Mouse (Mus musculus) activated CD4-positive, CD25-positive, alpha-beta regulatory T cell (primary cell): ENCODE measurements around the gene Lzic. TPM values are rescaled to one million over a fixed set of nuclear protein-coding genes. Genes with fewer than 3 reads are reported as not detected.

ENCODE experiments used
- polyA plus RNA-seq, 2 experiments: library from polyadenylated mRNA; unstranded; fragments of 100-300 nt; shearing (Covaris generic); gene quantifications; one replicate each; pipeline ENCODE4 v1.2.1; 2017

Lzic gene
- 10 to 100 TPM; 29.6 to 33.4 TPM for polyA plus RNA-seq

GRCm38 (mm10) chr4:149485053-149485824 is at the start of gene Lzic, which contains the start of gene Nmnat1:
Gene Lzic (plus strand): TSS chr4:149485229.
Gene Nmnat1 (minus strand): TSS chr4:149485202.

DNA sequence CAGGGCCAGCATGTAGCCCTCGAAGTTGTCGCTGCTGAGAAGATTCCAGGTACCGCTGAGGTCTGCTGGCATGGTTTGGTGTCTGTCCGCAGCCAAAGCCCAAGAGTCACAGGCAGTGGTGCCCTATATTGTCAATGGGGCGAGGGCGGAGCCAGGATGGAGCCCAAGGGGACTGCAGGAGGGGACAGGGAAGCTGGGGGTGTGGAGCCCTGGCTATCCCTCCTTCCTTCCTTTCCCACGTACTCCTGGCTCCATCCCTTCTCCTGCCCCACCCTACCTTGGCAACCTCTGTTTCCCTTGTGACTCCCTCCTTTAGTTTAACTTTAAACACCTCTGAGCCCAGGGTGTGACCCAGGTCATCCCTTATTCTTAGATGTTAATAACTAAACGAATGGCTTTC is 30.1 kb upstream of the Lzic start, which contains the start of gene Rbp7:
Gene Rbp7 (minus strand): TSS at position 100 of the 400 bp plus-strand sequence.

DNA sequence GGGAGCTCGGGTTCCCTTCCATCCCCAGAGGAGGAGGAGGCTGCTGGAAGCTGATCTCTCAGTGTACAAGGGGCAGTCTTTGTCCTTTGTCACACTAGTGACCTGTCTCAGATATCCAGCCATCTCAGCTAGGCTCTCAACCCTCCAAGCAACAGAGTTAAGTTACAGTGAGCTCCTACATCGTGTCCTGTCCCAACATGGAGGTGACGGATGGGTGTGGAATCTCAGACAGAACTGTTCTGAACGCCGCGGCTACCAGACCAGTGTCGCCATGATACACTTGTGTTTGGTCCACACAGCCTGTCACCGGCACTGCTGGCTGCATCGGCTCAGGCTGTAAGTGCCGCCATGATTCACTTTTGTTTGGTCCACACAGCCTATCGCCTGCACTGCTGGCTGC is 8.0 kb upstream of the Lzic start, which contains the start of gene Tmem274:
Gene Tmem274 (plus strand): TSS at position 301 of the 400 bp plus-strand sequence.

DNA sequence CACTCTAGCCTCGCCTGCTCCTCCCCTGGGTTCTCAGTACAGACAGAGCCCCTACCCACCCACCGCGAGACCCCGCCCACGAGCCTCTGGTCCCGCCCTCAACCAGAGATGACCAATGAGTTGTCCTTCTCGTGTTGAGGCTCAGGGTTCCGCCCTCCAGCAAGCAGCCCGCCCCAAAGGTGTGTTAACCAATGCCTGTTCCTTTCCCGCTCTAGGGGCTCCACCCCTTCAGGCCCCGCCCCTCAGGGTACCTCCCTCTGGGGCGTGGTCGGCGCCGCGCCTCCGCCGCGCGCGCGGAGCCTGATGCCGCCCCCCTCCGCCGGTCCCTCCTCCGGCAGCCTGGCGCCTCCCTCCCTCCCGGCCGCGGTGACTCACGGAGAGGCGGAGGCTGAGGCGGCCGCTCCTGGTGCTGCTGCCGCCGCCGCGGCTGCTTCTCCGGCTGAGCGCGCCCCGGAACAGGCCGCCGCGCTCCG is 32.9 kb downstream of the Lzic start, which contains the start of gene Ctnnbip1:
Gene Ctnnbip1 (plus strand): TSS at position 369 of the 473 bp plus-strand sequence.

Other genes with a start within 250 kb of the Lzic start
- 10 to 100 TPM; 20.1 to 28.2 TPM for gene Kif1b, start 177.5 kb upstream of the Lzic start, polyA plus RNA-seq
- gene Ube4b, start 58.5 kb upstream of the Lzic start, polyA plus RNA-seq, result 10 to 100 TPM; 41.8 to 44.5 TPM
- gene Rbp7, start 30.3 kb upstream of the Lzic start, polyA plus RNA-seq, result not detected
- gene Tmem274, start 7.9 kb upstream of the Lzic start, polyA plus RNA-seq, result under 1 TPM in 1 of 2 experiments, not detected in 1; 0.54 TPM
- gene Nmnat1, start within 50 bp of the Lzic start, polyA plus RNA-seq, result 10 to 100 TPM in 1 of 2 experiments, 1 to 10 TPM in 1; 6.9 to 10.8 TPM
- gene Ctnnbip1, start 33.0 kb downstream of the Lzic start, polyA plus RNA-seq, result 1 to 10 TPM; 3.3 to 4.8 TPM
- gene Clstn1, start 101.2 kb downstream of the Lzic start, polyA plus RNA-seq, result 10 to 100 TPM in 1 of 2 experiments, 1 to 10 TPM in 1; 9.3 to 28.7 TPM
- gene Pik3cd, start 217.3 kb downstream of the Lzic start, polyA plus RNA-seq, result 100 to 1,000 TPM; 196 to 241 TPM